Mouse (Mus musculus) CD8-positive naive resting alpha-beta T cell, adult 2 months (primary cell): ENCODE measurements around the gene Gm10142.
"Not testable (repeated sequence)": the region's sequence is repeated elsewhere in the genome, so short reads cannot be mapped to it uniquely, and the experiment has no call there.

Source experiments
- DNase-seq, 2 experiments: peaks; one replicate each; pipeline ENCODE4 v3.0.0; 2022; ENCODE audit warnings: low read depth in 2 of 2, low spot score in 2 of 2

Gene Gm10142

DNA sequence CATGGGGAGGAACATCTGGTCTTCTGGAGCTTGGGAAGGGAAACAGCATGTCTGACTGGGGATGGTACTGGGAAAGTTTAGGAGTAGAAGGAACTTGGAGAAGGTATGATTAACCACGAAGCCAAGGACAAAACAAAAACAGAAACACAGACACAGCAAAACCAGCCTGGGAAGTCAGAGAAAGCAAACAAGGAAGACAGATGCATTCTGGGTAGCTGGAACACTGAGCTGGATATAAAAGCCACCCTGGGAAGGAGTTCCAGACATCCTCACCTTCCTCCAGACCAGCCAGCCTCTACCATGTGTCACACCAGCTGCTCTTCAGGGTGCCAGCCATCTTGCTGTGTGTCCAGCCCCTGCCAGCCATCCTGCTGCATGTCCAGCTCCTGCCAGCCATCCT, at the start of gene Gm10142:
Gene Gm10142, plus strand, starts transcription at position 301 of the 400 bp plus-strand sequence.
- DNase-seq: no peak

DNA sequence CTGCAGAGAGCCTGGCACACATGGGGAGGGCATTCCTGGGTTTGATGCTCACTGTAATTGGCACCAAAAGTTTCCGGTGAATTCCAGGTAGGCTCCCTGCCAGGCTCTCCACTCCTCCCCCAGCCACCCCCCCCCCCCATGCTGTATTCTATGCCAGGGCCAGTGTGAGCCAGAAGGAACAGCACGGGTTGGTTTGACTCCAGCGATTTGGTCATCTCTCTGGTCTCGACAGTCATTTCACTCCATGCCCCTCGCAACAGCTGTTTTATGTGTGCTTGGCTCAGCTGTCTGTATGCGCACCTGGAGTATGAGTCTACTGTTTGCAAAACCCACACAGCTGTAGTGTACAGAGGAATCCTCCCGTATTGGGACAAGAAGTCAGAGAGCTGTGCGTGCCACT, 49.3 kb upstream of the Gm10142 start:
- DNase-seq: no peak

DNA sequence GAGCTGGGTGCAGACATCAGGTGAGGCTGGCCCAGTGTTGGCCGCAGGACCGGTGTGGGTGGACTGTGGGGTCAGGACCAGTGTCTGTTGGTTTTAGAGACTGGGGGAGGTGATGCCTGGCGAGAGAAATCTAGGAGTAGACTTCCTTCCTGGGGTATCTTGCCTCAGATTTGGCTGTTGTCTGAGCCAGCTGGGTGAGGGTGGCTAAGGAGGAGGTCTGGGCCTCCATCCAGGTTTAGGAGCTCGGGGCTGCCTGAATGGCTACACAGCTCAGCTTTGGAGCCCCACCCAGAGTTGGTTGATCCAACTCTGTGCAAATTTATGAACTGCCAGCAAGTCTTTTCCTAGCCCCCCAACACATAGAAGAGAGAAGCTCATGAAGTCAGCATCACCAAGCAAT, 48.2 kb upstream of the Gm10142 start:
- DNase-seq: no peak

DNA sequence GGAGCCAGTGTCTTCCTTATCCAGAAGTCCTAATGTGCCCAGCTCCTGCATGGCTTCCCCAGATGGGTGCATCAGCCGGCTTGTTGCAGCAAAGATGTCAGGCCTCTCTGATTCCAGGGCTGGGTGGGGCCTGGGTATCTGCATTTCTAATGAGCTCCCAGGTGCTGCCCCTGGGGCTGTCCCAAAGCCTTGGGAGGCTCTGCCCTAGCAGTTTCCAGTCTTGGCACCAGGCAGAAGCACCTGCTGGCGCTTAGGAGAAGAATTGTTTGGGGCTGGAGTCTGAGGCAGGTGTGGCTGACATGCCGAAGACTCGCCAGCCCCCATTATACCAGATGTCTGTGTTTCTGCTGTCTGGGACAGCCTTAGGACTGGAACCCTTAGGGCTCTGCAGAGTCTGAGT, 44.9 kb upstream of the Gm10142 start:
- DNase-seq: no peak

DNA sequence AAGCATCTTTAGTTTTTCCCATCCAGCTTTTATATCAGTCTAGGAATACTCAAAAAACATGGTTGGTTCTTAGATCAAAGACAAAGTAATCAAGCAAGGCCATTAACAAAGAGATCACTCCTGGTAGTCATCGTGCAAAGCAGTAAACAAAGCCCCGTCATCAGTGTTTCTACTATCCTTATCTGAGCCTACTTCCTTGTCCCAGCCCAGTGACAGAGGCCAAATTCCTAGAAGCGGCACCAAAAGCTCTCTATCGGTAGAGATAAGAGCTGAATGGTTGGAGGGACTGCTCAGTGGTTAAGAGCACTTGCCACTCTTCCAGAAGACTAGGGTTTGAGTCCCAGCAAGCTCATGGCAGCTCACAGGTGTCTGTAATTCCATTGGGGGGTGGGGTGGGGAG, 44.1 kb upstream of the Gm10142 start:
- DNase-seq: no peak

DNA sequence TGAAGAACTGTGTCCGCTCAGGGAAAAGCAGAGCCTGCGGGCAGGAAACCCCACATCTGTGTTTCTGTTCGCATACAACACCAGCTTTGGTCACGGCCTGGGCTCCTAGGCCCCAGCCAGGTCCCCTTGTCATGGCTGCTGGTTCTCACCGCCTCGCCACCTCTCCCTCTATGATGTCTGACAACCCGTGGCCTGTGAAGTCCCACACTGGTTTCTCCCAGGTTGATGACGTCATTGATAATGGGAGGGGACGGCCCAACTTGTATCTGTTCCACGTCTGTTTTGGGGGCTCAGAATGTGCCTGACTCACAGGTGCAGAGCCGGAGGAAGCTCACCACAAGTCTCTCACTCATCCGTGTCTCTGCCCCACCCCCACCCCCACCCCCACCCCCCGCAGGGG, 41.8 kb upstream of the Gm10142 start:
- peak in 1 of 2 experiments; percentile 9 for DNase-seq

DNA sequence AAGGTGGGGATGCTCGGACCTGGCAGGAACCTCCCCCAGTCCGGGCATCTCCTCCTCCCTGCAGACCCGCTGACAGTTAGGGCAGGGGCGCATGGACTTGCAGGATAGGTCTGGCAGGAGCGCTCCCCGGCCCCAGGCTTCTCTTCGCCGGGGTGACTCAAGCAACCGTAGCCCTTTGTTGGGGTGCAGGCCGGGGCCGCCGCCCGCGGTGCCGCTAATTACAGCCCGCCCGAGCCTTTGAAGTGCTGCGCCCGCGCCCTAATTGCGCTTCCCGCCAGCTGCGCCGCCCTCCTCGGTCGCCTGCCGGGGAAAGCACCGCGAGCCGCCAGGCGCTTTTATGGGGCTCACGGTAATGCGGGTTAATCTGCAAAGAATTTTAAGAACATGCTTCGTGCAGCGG, 38.0 kb upstream of the Gm10142 start:
- DNase-seq: no peak

DNA sequence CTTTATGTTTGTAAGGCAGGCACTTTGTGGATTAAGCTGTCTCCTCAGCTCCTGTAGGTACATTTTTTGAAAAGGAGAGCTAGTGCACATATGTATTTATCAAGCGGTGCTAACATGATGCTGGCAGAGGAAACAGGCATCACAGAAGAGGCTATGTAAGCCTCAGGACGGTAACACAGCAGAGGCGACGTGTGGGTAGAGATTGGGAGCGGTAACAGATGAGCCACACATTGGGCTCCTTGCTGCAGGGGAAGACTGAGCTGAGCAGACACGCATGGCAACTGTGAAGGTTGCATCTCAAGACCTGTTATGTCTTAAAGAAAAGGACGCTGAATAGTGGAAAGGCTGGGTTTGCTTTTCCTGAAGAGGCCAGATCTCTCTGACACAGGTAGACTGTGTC, 32.6 kb upstream of the Gm10142 start:
- DNase-seq: no peak

DNA sequence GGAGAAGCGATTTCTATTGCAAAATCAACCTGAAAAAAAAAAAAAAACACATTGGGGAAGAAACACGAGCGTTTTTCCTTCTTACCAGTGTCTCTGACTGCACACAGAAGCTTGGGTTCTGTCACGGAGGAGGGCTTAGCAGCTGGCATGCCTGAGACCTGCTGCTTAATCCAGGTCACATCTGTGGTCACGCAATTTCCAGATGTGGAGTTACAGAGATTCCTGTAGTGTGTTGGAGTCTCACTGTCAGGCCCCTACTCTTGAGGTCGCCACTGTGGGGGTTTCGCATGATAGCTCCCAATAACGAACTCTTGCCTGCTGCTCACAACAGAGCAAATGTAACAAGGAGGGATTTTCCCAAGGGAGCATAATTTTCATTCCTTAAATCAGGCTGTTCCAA, 31.4 kb upstream of the Gm10142 start:
- no peak for DNase-seq

DNA sequence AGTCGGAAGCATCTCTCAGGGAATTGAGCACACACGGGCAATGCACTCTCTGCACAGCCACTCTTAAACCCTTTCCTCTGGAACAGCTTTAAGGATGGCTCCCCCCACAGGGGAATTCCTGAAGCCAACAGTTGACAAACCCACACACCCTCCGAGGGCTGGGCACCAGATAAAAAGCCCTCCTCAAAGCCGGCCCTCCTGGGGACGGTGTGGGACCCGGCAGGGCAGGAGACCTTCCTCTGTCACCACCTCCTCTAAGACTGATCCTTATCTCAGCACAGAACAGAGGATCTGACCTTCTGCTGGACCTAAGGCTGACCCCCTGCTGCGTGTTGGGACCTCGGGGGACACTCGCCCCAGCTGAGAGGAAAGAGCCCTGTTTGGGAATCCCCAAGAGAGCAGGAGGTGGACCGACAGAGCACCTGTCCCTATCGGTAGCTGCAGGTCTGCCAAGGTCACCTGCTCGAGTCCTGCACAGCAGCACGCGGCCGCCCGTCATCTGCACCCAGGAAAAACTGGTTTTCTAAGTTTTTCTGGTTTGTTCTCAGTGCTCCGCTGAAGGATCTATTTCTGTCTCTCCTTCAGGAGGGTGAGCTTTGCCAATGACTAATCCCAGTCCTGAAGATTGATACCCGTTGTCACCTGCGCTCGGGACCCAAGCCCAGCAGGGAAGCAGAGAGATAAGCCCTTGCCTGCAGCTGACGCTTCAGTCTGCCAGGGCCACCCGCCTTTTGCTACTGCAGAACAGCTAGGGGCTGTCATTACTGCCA, 29.5 kb upstream of the Gm10142 start, which contains the start of gene Tspear:
Gene Tspear, plus strand, starts transcription at position 675 of the 770 bp plus-strand sequence.
- DNase-seq: no peak

DNA sequence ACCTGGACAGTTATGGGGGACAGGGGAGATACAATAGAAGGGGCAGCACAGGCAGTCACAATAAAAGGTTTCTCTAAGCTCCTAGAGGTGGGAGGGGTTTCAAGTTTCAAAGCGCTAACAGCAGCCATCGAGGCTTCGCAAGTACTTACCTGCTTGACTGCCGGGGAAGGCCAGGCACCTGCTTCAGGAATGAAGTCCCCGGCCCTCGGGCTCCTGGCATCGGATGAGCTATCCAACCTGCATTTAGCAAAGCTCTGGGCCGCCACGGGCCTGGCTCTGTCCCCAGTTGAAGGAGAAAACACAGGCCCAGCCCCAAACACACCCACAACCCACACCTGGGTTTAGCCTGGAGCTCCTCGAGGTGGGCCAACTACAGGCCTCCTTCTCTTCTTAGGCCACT, 28.6 kb upstream of the Gm10142 start:
- no peak for DNase-seq

DNA sequence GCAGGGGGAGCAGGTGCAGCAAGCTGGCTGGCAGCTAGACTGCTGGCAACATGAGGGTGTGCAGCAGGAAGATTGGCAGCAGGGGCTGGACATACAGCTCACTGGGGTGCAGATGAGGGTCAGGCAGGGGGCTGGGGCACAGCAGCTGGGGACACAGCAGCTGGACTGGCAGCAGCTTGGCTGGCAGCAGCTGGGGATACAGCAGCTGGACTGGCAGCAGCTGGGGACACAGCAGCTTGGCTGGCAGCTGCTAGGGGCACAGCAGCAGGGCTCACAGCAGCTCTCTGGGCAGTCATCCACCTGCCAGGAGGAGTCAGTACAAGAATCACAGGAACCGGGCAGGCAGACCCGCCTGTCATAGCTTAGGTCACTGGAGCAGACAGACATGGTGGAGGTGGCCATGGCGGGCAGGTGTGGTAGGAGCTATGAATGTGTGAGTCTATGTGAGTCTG, 25.2 kb upstream of the Gm10142 start, which contains the start of gene Gm19402:
Gene Gm19402, minus strand, starts transcription at position 402 of the 452 bp plus-strand sequence.
- not testable (repeated sequence) for DNase-seq

DNA sequence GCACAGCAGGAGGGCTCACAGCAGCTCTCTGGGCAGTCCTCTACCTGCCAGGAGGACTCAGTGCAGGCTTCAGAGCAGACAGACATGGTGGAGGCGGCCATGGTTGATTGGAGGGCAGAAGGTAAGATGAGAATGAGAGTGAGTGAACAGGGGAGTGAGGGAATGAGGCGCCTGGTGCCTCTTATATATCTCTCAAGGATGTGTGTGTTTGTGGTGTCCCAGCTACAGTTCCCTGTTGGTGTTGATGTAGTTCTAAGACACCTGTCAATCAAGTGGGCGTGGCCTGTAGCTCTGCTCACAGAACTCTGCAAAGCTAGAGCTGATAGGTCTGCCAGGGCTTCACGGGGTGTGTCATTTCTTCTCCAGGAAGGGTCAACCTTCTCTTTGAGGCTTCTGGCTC, 18.5 kb upstream of the Gm10142 start, which contains the start of gene Gm9508:
Gene Gm9508, minus strand, starts transcription at position 101 of the 400 bp plus-strand sequence.
- DNase-seq: no peak

DNA sequence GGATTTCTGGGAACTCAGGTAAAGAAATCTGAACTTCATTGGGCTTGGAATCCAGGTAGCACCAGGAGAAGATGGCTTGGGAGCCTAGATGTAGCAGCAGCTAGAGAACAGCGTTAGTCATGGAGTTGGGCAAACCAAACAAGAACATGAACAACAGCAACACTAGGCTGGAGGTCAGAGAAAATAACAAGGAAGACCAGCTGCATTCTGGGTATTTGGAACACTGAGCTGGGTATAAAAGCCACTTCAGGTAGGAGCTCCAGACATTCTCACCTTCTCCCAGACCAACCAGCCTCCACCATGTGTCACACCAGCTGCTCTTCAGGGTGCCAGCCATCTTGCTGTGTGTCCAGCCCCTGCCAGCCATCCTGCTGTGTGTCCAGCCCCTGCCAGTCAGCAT, 9.3 kb upstream of the Gm10142 start, which contains the start of gene Gm10272:
Gene Gm10272, plus strand, starts transcription at position 301 of the 400 bp plus-strand sequence.
- no peak for DNase-seq

DNA sequence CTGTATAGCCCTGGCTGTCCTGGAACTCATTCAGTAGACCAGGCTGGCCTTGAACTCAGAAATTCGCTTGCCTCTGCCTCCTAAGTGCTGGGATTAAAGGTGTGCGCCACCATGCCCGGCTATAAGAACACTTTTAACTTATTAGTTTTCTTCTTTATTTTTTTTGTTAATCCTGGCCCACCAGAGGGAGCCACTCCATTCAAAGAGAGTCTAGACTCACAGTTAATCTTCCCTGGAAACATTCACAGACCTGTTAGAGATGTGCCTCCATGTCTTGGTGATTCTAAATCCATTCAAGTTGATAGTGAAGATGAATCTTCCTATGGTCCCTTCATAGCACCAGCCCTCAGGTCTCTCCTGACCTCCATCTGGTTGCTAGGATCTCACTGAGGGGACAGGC, 5.8 kb upstream of the Gm10142 start:
- DNase-seq: no peak

DNA sequence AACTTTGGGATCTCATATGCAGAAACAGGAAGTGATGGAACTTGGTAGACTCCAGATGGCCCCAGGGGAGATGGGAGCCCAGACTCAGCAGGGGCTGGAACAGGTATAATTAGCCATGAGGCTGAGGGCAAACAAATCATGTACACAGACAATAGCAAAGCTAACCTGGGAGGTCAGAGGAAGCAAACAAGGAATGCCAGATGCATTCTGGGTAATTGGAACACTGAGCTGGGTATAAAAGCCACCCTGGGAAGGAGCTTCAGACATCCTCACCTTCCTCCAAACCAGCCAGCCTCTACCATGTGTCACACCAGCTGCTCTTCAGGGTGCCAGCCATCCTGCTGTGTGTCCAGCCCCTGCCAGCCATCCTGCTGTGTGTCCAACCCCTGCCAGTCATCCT, 4.5 kb upstream of the Gm10142 start, which contains the start of gene Gm10024:
Gene Gm10024, plus strand, starts transcription at position 301 of the 400 bp plus-strand sequence.
- DNase-seq: not testable (repeated sequence)

DNA sequence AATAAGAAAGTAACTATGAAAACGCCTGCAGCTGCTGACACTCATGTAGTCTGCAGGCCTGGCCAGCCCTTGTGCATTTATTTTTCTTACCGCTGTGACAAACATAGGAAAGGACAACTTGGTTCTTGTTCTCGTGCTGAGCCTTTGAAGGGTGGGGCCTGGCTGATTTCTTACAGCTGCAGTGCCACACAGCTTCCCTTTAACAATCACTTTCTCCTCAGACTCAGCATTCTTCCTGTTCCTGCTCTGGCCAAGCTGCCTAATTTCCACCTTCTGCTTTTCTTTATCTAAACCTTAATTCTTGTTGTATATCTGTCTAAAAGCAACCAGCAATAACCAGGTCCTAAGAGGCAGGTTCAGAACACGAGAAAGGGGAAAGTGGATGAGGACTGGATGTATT, 1.9 kb upstream of the Gm10142 start:
- DNase-seq: no peak

DNA sequence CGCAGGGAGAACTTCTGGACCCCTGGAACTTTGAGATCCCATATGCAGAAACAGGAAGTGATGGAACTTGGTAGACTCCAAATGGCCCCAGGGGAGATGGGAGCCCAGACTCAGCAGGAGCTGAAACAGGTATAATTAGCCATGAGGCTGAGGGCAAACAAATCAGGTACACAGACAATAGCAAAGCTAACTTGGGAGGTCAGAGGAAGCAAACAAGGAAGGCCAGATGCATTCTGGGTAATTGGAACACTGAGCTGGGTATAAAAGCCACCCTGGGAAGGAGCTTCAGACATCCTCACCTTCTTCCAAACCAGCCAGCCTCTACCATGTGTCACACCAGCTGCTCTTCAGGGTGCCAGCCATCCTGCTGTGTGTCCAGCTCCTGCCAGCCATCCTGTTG, 4.7 kb downstream of the Gm10142 start, which contains the start of gene Krtap12-1:
Gene Krtap12-1, plus strand, starts transcription at position 301 of the 400 bp plus-strand sequence.
- not testable (repeated sequence) for DNase-seq

DNA sequence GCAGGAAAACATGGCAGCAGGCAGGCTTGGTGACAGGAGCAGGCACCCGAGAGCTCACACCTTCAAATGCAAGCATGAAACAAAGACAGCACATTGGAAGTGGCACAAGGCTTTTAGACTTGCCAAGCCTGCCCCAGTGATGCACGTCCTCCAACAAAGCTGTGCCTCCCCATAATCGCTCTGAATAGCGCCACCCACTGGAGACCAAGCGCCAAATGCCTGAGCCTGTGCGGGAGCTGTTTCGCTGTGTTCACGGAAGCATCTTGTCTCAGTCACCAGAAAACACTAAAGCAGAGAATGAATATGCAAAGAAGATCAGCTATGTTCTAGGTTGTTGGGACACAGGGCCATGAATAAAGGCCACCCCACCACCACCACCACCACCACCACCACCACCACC, 9.2 kb downstream of the Gm10142 start:
- no peak for DNase-seq

DNA sequence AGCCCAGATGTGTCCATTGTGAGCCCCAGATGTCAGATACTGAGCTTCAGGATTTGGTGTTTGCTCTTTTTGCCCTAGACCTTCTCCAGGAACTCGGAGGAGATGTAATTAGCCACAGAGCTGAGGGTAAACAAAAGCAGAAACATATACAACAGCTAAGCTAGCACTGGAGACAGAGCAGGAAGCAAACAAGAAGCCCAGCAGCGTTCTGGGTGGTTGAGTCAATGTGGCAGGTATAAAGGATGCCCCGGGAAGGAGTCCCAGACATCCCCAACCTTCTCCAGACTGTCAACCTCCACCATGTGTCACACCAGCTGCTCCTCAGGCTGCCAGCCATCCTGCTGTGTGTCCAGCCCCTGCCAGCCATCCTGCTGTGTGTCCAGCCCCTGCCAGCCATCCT, 10.6 kb downstream of the Gm10142 start, which contains the start of gene Gm10100:
Gene Gm10100, plus strand, starts transcription at position 301 of the 400 bp plus-strand sequence.
- no peak for DNase-seq

DNA sequence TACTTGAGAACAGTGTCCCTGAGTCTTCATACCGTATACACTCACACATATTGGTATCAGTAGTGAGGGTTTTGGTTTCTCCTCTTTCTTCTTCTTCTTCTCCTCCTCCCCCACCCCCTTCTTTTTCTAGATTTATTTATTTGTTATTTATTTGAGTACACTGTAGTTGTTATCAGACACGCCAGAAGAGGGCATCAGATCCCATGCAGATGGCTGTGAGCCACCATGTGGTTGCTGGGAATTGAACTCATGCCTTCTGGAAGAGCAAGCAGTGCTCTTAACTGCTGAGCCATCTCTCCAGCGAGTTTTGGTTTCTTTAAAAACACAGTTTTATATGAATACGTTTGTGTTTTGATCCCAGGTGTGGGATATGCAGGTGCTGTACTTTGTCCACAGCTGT, 12.7 kb downstream of the Gm10142 start:
- DNase-seq: no peak

DNA sequence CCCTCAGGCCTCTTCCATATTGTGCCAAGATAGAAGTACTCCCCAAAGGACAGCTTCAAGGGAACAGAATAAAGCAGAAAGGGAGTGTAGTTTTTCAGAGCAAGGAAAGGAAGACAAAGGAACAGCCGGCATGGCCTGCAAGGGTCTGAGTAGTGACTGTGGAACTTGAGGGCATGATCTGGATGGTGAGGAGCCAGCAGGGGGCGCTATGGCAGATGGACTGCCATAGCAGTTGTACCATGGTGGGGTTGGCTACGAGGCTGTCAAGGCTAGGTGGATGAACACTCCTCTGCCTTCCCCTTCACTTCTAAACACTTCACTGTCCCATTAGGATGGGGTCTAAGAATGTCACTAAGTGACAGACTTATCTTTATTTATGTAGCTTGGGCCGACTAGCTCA, 13.6 kb downstream of the Gm10142 start:
- no peak for DNase-seq
